Mouse (Mus musculus): ENCODE results near the gene Akt3. TPM values are rescaled to one million over a fixed set of nuclear protein-coding genes. Genes with fewer than 3 reads are reported as not detected.

Gene Akt3
- polyA plus RNA-seq (2016; fragmentation: Nextera tagmentation; extraction: Ambion mirVana) = 23.7 and 24.2 TPM in 2 replicates

GRCm38 (mm10) chr1:177258034-177258342 lies at the start of gene Akt3:
Akt3 (minus strand) TSS chr1:177258203.
- Histone ChIP-seq H3K27me3 (replicated peaks) (no peaks in the 10 kb centered on the region), H3K27ac (peak within 1 kb of the TSS; percentile 100), H3K9me3 (no peaks in the 10 kb centered on the region), H3K4me3 (peak within 1 kb of the TSS; percentile 83), H3K36me3 (no peaks in the 10 kb centered on the region), H3K4me1 (peaks cover 11% of the 10 kb centered on the region; the same call in 1 of the 2 replicates), H3K9ac (peak within 1 kb of the TSS; percentile 97), H3K4me2 (replicated peaks) (peak within 1 kb of the TSS; percentile 93)
- peak; percentile 71 for ATAC-seq (ENCODE audit: low FRiP score, low read depth)
- WGBS = 0% methylated on average over 9 of the region's 32 CpGs

- Histone ChIP-seq H3K4me3 (no peak overlapping the region), H3K4me2 (replicated peaks) (no peak overlapping the region), H3K9me3 (no peaks in the 10 kb centered on the region), H3K4me1 (no peaks in the 10 kb centered on the region), H3K9ac (no peak overlapping the region), H3K27me3 (replicated peaks) (no peaks in the 10 kb centered on the region), H3K27ac (no peak overlapping the region), H3K36me3 (no peaks in the 10 kb centered on the region)
- WGBS = 62% methylated on average over 11 of the region's 11 CpGs
- no peak for ATAC-seq (ENCODE audit: low FRiP score, low read depth)
Measured at GRCm38 (mm10) chr1:177307549-177307948, 49.5 kb upstream of the Akt3 start.

GRCm38 (mm10) chr1:177298231-177298630 lies 40.2 kb upstream of the Akt3 start:
- 98% methylated on average over 1 of the region's 1 CpGs for WGBS
- Histone ChIP-seq H3K27me3 (replicated peaks) (no peaks in the 10 kb centered on the region), H3K36me3 (no peaks in the 10 kb centered on the region), H3K9ac (no peak overlapping the region), H3K9me3 (no peaks in the 10 kb centered on the region), H3K4me2 (replicated peaks) (no peak overlapping the region), H3K4me3 (no peak overlapping the region), H3K27ac (no peak overlapping the region), H3K4me1 (no peaks in the 10 kb centered on the region)
- no peak for ATAC-seq (ENCODE audit: low FRiP score, low read depth)

- no peak overlapping the region for H3K4me3 ChIP-seq
- no peaks in the 10 kb centered on the region for H3K4me1 ChIP-seq
- 13% methylated on average over 3 of the region's 3 CpGs for WGBS
- H3K4me2 ChIP-seq (replicated peaks) = no peak overlapping the region
- no peaks in the 10 kb centered on the region for H3K27me3 ChIP-seq (replicated peaks)
- no peak overlapping the region for H3K27ac ChIP-seq
- H3K36me3 ChIP-seq = no peaks in the 10 kb centered on the region
- H3K9me3 ChIP-seq = no peaks in the 10 kb centered on the region
- ATAC-seq (ENCODE audit: low FRiP score, low read depth) = no peak
- H3K9ac ChIP-seq = no peak overlapping the region
Measured at GRCm38 (mm10) chr1:177286764-177287163, 28.8 kb upstream of the Akt3 start.

- H3K27ac ChIP-seq = no peak overlapping the region
- H3K9ac ChIP-seq = no peak overlapping the region
- no peak overlapping the region for H3K4me3 ChIP-seq
- ATAC-seq (ENCODE audit: low FRiP score, low read depth) = no peak
- no peak overlapping the region for H3K4me2 ChIP-seq (replicated peaks)
- H3K27me3 ChIP-seq (replicated peaks) = no peaks in the 10 kb centered on the region
- no peaks in the 10 kb centered on the region for H3K9me3 ChIP-seq
- no peaks in the 10 kb centered on the region for H3K36me3 ChIP-seq
- H3K4me1 ChIP-seq = no peaks in the 10 kb centered on the region
Measured at GRCm38 (mm10) chr1:177281925-177282324, 23.9 kb upstream of the Akt3 start.

GRCm38 (mm10) chr1:177277361-177277760 lies 19.4 kb upstream of the Akt3 start:
- H3K27ac ChIP-seq = no peak overlapping the region
- ATAC-seq (ENCODE audit: low FRiP score, low read depth) = no peak

GRCm38 (mm10) chr1:177267645-177268044 lies 9.6 kb upstream of the Akt3 start:
- no peak overlapping the region for H3K9ac ChIP-seq
- H3K27me3 ChIP-seq (replicated peaks) = no peaks in the 10 kb centered on the region
- no peak overlapping the region for H3K4me2 ChIP-seq (replicated peaks)
- H3K9me3 ChIP-seq = no peaks in the 10 kb centered on the region
- no peaks in the 10 kb centered on the region for H3K4me1 ChIP-seq
- no peak for ATAC-seq (ENCODE audit: low FRiP score, low read depth)
- no peak overlapping the region for H3K4me3 ChIP-seq
- WGBS = 79% methylated on average over 1 of the region's 1 CpGs
- H3K36me3 ChIP-seq = no peaks in the 10 kb centered on the region
- H3K27ac ChIP-seq = no peak overlapping the region

More at GRCm38 (mm10) chr1:177277361-177277760, 19.4 kb upstream of the Akt3 start:
- Histone ChIP-seq H3K9me3 (no peaks in the 10 kb centered on the region), H3K4me2 (replicated peaks) (no peak overlapping the region), H3K27me3 (replicated peaks) (no peaks in the 10 kb centered on the region), H3K4me3 (no peak overlapping the region), H3K36me3 (no peaks in the 10 kb centered on the region), H3K4me1 (no peaks in the 10 kb centered on the region), H3K9ac (no peak overlapping the region)
- WGBS = 90% methylated on average over 5 of the region's 5 CpGs

GRCm38 (mm10) chr1:177262926-177263325 lies 4.9 kb upstream of the Akt3 start:
- H3K9ac ChIP-seq = no peak overlapping the region
- H3K27me3 ChIP-seq (replicated peaks) = no peaks in the 10 kb centered on the region
- peaks cover 7% of the 10 kb centered on the region; the same call in 1 of the 2 replicates for H3K4me1 ChIP-seq
- H3K4me2 ChIP-seq (replicated peaks) = no peak overlapping the region
- 75% methylated on average over 2 of the region's 2 CpGs for WGBS
- H3K27ac ChIP-seq = no peak overlapping the region
- no peaks in the 10 kb centered on the region for H3K9me3 ChIP-seq
- no peaks in the 10 kb centered on the region for H3K36me3 ChIP-seq
- H3K4me3 ChIP-seq = no peak overlapping the region
- ATAC-seq (ENCODE audit: low FRiP score, low read depth) = no peak

GRCm38 (mm10) chr1:177260796-177261195 lies 2.8 kb upstream of the Akt3 start:
- 82% methylated on average over 4 of the region's 4 CpGs for WGBS
- no peaks in the 10 kb centered on the region for H3K36me3 ChIP-seq
- no peak overlapping the region for H3K27ac ChIP-seq
- H3K4me2 ChIP-seq (replicated peaks) = no peak overlapping the region
- ATAC-seq (ENCODE audit: low FRiP score, low read depth) = no peak
- H3K4me3 ChIP-seq = no peak overlapping the region
- no peak overlapping the region for H3K9ac ChIP-seq
- no peaks in the 10 kb centered on the region for H3K27me3 ChIP-seq (replicated peaks)
- H3K9me3 ChIP-seq = no peaks in the 10 kb centered on the region
- peaks cover 8% of the 10 kb centered on the region; the same call in 1 of the 2 replicates for H3K4me1 ChIP-seq

- no peaks in the 10 kb centered on the region for H3K27me3 ChIP-seq (replicated peaks)
Measured at GRCm38 (mm10) chr1:177259038-177259600, 1.1 kb upstream of the Akt3 start.

GRCm38 (mm10) chr1:177258343-177259037 lies 487 bp upstream of the Akt3 start:
- H3K4me3 ChIP-seq = peak overlapping the region; percentile 83
- H3K27me3 ChIP-seq (replicated peaks) = no peaks in the 10 kb centered on the region
- peaks cover 11% of the 10 kb centered on the region; the same call in 1 of the 2 replicates for H3K4me1 ChIP-seq
- under 1% methylated on average over 56 of the region's 86 CpGs for WGBS
- H3K9ac ChIP-seq = peak overlapping the region; percentile 97
- H3K4me2 ChIP-seq (replicated peaks) = peak overlapping the region; percentile 93
- ATAC-seq (ENCODE audit: low FRiP score, low read depth) = peak; percentile 88
- H3K9me3 ChIP-seq = no peaks in the 10 kb centered on the region
- no peaks in the 10 kb centered on the region for H3K36me3 ChIP-seq
- H3K27ac ChIP-seq = peak overlapping the region; percentile 100

More at GRCm38 (mm10) chr1:177259038-177259600, 1.1 kb upstream of the Akt3 start:
- H3K9ac ChIP-seq = peak overlapping the region; percentile 97
- no peaks in the 10 kb centered on the region for H3K36me3 ChIP-seq
- WGBS = 21% methylated on average over 16 of the region's 16 CpGs
- H3K9me3 ChIP-seq = no peaks in the 10 kb centered on the region
- H3K4me2 ChIP-seq (replicated peaks) = peak overlapping the region; percentile 93
- peaks cover 11% of the 10 kb centered on the region; the same call in 1 of the 2 replicates for H3K4me1 ChIP-seq
- peak overlapping the region; percentile 83 for H3K4me3 ChIP-seq
- no peak for ATAC-seq (ENCODE audit: low FRiP score, low read depth)
- peak overlapping the region; percentile 100 for H3K27ac ChIP-seq

- H3K36me3 ChIP-seq = no peaks in the 10 kb centered on the region
- peak overlapping the region; percentile 93 for H3K4me2 ChIP-seq (replicated peaks)
- H3K9ac ChIP-seq = peak overlapping the region; percentile 97
- peak overlapping the region; percentile 100 for H3K27ac ChIP-seq
- H3K9me3 ChIP-seq = no peaks in the 10 kb centered on the region
- under 1% methylated on average over 85 of the region's 86 CpGs for WGBS
- peak; percentile 74 for ATAC-seq (ENCODE audit: low FRiP score, low read depth)
- peaks cover 11% of the 10 kb centered on the region; the same call in 1 of the 2 replicates for H3K4me1 ChIP-seq
- H3K27me3 ChIP-seq (replicated peaks) = no peaks in the 10 kb centered on the region
- H3K4me3 ChIP-seq = peak overlapping the region; percentile 83
Measured at GRCm38 (mm10) chr1:177257178-177258033, 597 bp downstream of the Akt3 start.

All from neural tube, embryonic 12.5 days (tissue).